17 mouse cellular contexts compared by ENCODE assay signal in genomic region chr10:21478004-21478403, GRCm38 (mm10).
"Had no signal": no experiment of that assay in that cellular context is flagged by ENCODE, and none has a peak within 500 bp of the region (broad histone marks: within the 10 kb centered on the region; RNA-seq: fewer than 3 reads in every experiment).

No protein-coding gene starts in this region.

- H3K9me3 ChIP-seq: lung, embryonic 15.5 days; neural tube, embryonic 12.5 days; stomach, embryonic 15.5 days had no signal

- H3K9ac ChIP-seq: lung, embryonic 15.5 days; midbrain, embryonic 13.5 days; neural tube, embryonic 12.5 days; stomach, embryonic 15.5 days had no signal

- H3K4me1 ChIP-seq: lung, embryonic 15.5 days; midbrain, embryonic 13.5 days; neural tube, embryonic 12.5 days; stomach, embryonic 15.5 days had no signal

- ATAC-seq: lung, postnatal 0 days; midbrain, embryonic 13.5 days; midbrain, embryonic 16.5 days had no signal

- H3K27me3 ChIP-seq: lung, embryonic 15.5 days; midbrain, embryonic 13.5 days; neural tube, embryonic 12.5 days; stomach, embryonic 15.5 days had no signal

- H3K27ac ChIP-seq: lung, embryonic 15.5 days; macrophage; midbrain, embryonic 13.5 days; neural tube, embryonic 12.5 days; stomach, embryonic 15.5 days; stomach, postnatal 0 days had no signal

- H3K36me3 ChIP-seq: lung, embryonic 15.5 days; midbrain, embryonic 13.5 days; neural tube, embryonic 12.5 days; stomach, embryonic 15.5 days had no signal

- H3K4me2 ChIP-seq: lung, embryonic 15.5 days; midbrain, embryonic 11.5 days; midbrain, embryonic 13.5 days; neural tube, embryonic 12.5 days; stomach, embryonic 15.5 days had no signal

- H3K4me3 ChIP-seq: lung, embryonic 15.5 days; megakaryocyte, embryonic 14.5 days; midbrain, embryonic 13.5 days; neural tube, embryonic 12.5 days; stomach, embryonic 15.5 days had no signal

- DNase-seq: lung, adult 18-20 months; lung, postnatal 14 days; lung, postnatal 36 days; right cerebral cortex, postnatal 14 days; thymus, adult 2 months; thymus, postnatal 25 days; thymus, postnatal 4 days had no signal
